Mouse (Mus musculus) stomach, adult 2 months (tissue): ENCODE measurements around the gene Stkld1. TPM values are rescaled to one million over a fixed set of nuclear protein-coding genes. Genes with fewer than 3 reads are reported as not detected.

Experiments used
- polyA plus RNA-seq: library from polyadenylated mRNA; depleted of rRNA; stranded (reverse); fragments of >200 nt; gene quantifications from 2 replicates; pipeline ENCODE4 v1.2.3, GENCODE M21; 2012; rRNA removed

Stkld1 gene
- not detected in 2 replicates for polyA plus RNA-seq

DNA sequence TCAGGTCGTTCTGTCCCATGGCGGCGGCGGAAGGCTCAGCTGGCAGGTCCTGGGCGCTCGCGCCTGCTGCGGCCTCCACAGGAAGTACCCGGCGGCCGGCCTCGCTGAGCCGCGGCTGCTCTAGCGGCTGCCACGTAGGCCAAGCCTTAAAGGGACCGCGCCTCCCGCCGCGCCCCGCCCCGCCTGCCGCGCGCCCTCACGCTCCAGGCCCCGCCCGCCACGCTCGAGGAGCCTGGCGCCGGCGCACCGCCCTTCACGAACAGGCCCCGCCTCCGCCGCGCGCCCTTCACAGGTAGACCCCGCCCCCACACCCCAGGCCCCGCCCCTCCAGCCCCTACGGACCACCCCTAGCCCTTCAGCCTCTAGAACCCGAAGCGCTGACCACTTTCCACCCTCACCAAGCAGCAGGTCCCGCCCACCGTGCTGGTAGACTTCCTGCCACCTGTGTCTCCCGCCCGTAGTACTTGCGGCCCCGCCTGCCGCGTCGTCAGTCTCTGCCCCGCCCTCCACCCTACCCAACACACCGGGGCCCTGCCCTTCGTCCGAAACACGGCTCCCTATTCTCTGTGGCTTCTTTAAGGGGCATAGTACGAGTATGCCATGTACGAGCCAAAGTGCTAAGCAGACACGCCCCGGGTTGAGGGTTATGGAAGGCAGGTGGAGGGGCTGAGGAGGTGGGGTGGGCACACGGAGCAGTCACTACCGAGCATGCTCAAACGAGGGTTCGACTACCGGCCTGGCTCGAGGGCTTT, at the start of gene Stkld1, which contains the start of gene Surf4:
Gene Stkld1, plus strand, starts transcription at position 744 of the 752 bp plus-strand sequence.
Gene Surf4, minus strand, starts transcription at position 625 of the 752 bp plus-strand sequence.

DNA sequence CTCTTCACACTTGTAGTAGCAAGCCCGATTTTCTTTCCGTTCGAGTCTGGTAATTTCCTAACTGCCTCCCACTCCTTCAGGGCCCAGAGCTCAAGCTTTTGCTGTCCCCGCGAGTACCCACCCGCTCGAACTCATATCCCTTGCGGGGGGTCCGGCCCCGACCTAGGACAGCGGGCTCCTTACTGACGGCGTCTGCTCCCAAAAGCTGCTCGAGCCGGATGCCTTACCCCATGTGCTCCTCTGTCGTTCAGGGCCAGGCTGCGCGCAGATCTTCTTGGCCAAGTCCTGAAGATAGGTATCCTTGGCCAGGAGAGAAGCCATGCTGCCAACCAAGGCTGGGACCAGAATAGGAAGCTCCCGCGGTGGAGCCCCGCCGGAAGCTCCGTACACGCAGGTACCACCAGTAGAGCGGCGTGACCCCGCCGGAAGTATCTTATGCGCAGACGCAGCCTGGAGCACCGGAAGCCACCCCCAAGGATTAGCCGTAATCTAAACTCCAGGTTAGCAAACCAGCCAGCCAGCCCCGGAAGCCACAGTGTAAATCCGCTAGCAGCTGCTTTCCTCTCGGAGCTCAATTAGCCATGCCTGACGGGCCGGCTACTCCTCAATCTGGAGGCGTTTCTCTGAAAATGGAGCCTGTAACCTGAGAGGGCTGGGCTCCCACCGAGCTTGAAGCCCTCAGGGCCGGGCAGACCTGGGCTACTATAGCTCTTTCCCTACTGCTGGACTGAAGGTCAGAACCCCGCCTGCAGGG, 31.2 kb upstream of the Stkld1 start, which contains the start of gene Surf6:
Gene Surf6, minus strand, starts transcription at position 413 of the 754 bp plus-strand sequence.

DNA sequence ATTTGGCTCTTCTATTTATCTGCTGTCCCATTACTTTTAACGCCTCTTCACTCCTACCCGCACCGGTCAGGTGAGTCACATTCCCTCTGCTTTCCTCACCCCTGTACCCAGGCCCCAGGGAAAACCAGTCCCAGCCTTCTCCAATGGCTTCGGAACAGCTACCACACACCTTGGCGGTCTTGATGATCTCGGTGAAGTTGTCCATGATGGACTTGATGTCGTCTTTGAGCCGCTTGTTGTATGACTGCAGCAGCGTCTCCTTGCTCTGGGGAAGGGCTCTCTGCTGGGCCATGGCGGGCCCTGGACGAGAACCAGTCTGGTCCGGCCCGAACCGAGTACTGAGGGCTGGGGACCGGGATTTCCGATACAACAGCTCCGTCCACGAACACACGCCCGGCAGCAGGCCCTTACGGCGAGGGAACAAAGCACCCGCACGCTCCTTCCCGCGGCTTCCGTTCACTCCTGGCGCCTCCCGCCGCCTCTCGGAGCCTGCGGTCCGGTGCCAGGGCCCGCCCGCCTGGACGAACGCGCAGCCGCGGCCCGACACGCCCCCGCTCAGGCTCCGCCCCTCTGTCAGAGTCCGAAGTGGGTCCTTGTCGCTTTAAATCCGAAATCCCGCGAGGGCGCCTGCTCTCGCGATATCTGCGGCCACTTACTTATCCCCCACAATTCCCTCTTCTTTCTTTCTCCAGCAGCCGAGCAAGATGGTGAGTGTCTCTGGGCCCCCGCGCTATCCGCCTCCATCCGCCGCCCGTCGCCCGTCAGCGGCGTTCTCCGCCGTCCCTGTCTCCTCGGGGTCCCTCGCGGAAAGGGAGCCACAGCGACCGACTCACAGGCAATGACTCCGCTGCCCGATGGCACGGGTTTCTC, 23.5 kb upstream of the Stkld1 start, which contains the start of the genes Med22 and Rpl7a:
Gene Med22, minus strand, starts transcription at position 554 of the 870 bp plus-strand sequence.
Gene Rpl7a, plus strand, starts transcription at position 641 of the 870 bp plus-strand sequence.

DNA sequence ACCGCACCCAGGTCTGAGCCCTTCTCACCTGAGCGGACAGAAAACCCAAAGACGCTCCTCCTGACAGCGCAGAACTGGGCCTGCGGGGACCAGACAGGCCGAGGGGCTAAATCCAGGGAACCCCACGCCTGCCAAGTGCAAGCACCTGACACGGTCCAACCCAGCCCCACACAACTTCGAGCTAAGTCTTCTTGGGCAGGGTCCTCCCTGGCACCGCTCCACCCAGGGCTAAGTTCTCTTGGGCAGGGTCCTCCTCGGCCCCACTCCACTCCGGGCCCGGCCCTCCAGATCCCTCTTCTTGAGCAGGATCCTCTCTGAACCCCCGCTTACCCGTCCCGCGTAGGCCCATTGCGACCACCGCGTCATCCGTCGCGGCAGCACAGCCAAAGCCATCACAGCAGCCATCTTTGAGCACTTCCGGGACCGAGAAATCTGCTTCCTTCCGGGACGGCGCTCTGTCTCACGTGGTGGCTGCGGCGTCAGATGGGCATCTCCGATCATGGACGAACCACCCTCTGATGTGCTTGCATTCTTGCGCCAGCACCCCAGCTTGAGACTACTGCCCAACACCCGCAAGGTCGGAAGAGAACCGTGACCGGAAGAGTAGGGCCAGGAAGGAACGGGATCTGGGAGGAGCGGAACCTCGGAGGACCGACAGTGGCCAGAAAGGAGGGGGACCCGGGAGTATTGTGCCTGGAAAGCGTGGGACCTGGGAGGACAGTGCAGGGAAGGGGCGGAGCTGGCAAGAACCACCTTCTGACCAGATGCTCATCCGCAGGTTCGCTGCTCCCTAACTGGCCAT, 17.7 kb upstream of the Stkld1 start, which contains the start of the genes Surf2 and Surf1:
Gene Surf2, plus strand, starts transcription at position 441 of the 802 bp plus-strand sequence.
Gene Surf1, minus strand, starts transcription at position 604 of the 802 bp plus-strand sequence.

DNA sequence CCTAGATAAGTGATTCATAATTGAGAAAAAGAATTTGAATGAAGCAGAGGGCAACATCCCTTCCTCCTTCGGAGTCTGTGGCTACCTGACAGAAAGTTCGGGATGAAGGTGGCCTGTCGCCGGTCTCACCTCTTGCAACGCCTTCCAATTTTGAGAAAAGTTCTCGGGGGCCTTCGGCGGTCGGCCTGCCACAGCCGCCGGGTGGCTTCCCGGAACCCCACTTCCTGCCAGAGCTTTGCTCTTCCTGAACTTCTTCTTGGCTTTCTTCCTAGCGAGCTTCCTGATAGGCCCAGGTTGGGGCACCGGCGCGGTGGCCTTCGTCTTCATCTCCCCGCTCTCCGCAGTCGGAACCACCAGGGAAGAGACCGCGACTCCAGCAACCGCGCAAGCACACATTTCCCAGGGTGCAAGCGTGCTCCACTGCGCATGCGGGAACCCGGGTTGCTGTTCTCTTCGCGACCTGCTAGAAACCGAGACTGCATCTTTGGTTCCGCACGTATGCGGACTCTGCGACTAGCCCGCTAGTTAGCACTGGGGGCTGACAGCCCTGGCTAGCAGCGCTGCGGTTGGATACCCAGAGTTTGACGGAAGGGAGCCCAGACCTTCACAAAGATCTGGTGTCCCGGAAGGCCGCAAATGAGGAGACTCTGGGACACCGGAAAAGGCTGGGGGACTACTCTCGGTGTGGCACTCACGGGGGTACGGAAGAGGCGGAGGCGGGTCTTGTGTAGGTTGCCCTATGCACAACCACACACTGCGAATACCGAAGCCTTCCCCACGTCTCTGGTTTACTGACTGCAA, 30.3 kb downstream of the Stkld1 start, which contains the start of gene Rexo4:
Gene Rexo4, minus strand, starts transcription at position 464 of the 801 bp plus-strand sequence.

DNA sequence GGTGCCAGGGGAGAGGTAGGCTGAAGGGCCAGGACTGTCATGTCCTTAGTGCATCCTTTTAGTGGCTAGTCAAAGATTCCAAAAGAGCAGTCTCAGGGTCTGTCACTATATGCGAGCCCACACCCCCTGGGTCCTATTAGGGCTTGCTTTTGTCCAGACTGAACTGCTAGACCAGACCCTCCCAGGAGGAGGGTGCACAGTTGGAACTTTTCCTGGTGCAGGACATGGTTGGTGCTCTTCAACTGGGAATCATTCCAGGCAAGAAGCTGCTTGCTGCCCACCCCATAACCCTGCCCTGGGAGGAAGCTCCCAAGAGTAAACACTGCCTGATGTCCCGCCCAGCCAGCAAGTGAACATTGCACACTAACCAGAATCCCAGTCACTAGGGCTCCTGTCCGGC, 39.3 kb downstream of the Stkld1 start, which contains the start of gene Adamts13:
Gene Adamts13, plus strand, starts transcription at position 301 of the 400 bp plus-strand sequence.

Other genes with a start within 250 kb of the Stkld1 start
- gene Abo, start 69.1 kb upstream of the Stkld1 start, polyA plus RNA-seq = 0.56 and 0.79 TPM in 2 replicates
- gene Surf6, start 31.2 kb upstream of the Stkld1 start, polyA plus RNA-seq = 1.8 and 2.7 TPM in 2 replicates
- 17.2 and 18.7 TPM in 2 replicates for gene Med22, start 23.4 kb upstream of the Stkld1 start, polyA plus RNA-seq
- 223 and 229 TPM in 2 replicates for gene Rpl7a, start 23.3 kb upstream of the Stkld1 start, polyA plus RNA-seq
- 7.5 and 11.6 TPM in 2 replicates for gene Surf2, start 17.7 kb upstream of the Stkld1 start, polyA plus RNA-seq
- 23.8 and 33.8 TPM in 2 replicates for gene Surf1, start 17.5 kb upstream of the Stkld1 start, polyA plus RNA-seq
- 98.7 and 211 TPM in 2 replicates for gene Surf4, start 119 bp upstream of the Stkld1 start, polyA plus RNA-seq
- gene Rexo4, start 30.3 kb downstream of the Stkld1 start, polyA plus RNA-seq = 6.8 and 7.4 TPM in 2 replicates
- 0.04 and 0.15 TPM in 2 replicates for gene Adamts13, start 39.4 kb downstream of the Stkld1 start, polyA plus RNA-seq
- gene Cacfd1, start 75.9 kb downstream of the Stkld1 start, polyA plus RNA-seq = 40.8 and 44.4 TPM in 2 replicates
- 3.8 and 4.3 TPM in 2 replicates for gene Slc2a6, start 94.0 kb downstream of the Stkld1 start, polyA plus RNA-seq
- not detected in 2 replicates for gene Mymk, start 138.1 kb downstream of the Stkld1 start, polyA plus RNA-seq
- gene Adamtsl2, start 145.3 kb downstream of the Stkld1 start, polyA plus RNA-seq = 2.6 and 2.7 TPM in 2 replicates
- 0.02 TPM in 1 of 2 replicates, not detected in the other for gene Fam163b, start 208.4 kb downstream of the Stkld1 start, polyA plus RNA-seq
- gene Dbh, start 231.2 kb downstream of the Stkld1 start, polyA plus RNA-seq = 0.48 and 0.60 TPM in 2 replicates